ENCODE assay signal across 8 mouse cellular contexts in genomic region chr7:96951281-96952051, GRCm38 (mm10). TPM values are rescaled to one million over a fixed set of nuclear protein-coding genes. Genes with fewer than 3 reads are reported as not detected.
DNase-seq lines count a peak whose midpoint lies in the region; ATAC-seq lines count a peak whose summit lies in the region.

TSS of gene Nars2 (plus strand) at chr7:96951505.

- under 1% methylated on average over 62 of the region's 62 CpGs for WGBS in heart, embryonic 14.5 days
- WGBS in liver, embryonic 13.5 days (ENCODE audit: insufficient replicate concordance) = under 1% methylated on average over 62 of the region's 62 CpGs
- WGBS in stomach, embryonic 16.5 days = under 1% methylated on average over 62 of the region's 62 CpGs

- H3K4me3 ChIP-seq in heart, embryonic 14.5 days (ENCODE audit: control insufficient read depth in 1 of 2, insufficient read depth in 1 of 2, low read depth in 1 of 2, low read length in 2 of 2) = peak within 1 kb of the TSS; percentile 73 to 95
- H3K4me3 ChIP-seq in liver, embryonic 13.5 days (replicated peaks) = peak within 1 kb of the TSS; percentile 93
- H3K4me3 ChIP-seq in stomach, embryonic 16.5 days (replicated peaks; ENCODE audit: low read length) = peak within 1 kb of the TSS; percentile 97

- peak; percentile 97 for ATAC-seq in CD4-positive, CD25-positive, alpha-beta regulatory T cell, adult 4 months
- peak; percentile 100 for ATAC-seq in heart, embryonic 14.5 days (ENCODE audit: insufficient number of reproducible peaks, insufficient read depth, low FRiP score, low read depth)
- peak; percentile 100 for ATAC-seq in liver, embryonic 13.5 days (ENCODE audit: low read depth)
- peak; percentile 100 for ATAC-seq in stomach, embryonic 16.5 days (ENCODE audit: insufficient read depth, low FRiP score)

- H3K27ac ChIP-seq in heart, embryonic 14.5 days (replicated peaks in 1 of 2; ENCODE audit: control insufficient read depth in 1 of 2, insufficient read depth in 1 of 2, low read depth in 2 of 2, low read length in 2 of 2) = peak within 1 kb of the TSS; percentile 86 to 95
- H3K27ac ChIP-seq in liver, embryonic 13.5 days = peak within 1 kb of the TSS; percentile 88
- peak within 1 kb of the TSS; percentile 76 for H3K27ac ChIP-seq in stomach, embryonic 16.5 days (ENCODE audit: low read length)

- H3K9ac ChIP-seq in heart, embryonic 14.5 days (ENCODE audit: low read length) = peak within 1 kb of the TSS; percentile 93
- peak within 1 kb of the TSS; percentile 95 for H3K9ac ChIP-seq in liver, embryonic 13.5 days
- peak within 1 kb of the TSS; percentile 87 for H3K9ac ChIP-seq in stomach, embryonic 16.5 days (ENCODE audit: low read length)

- H3K36me3 ChIP-seq in heart, embryonic 14.5 days (ENCODE audit: control insufficient read depth, insufficient read depth, low read length) = peaks cover 3% of the 10 kb centered on the region; the same call in 1 of the 2 replicates
- 0 out of 2 replicates have a peak, but pooled peaks cover 5% of the 10 kb centered on the region for H3K36me3 ChIP-seq in liver, embryonic 13.5 days
- no peaks in the 10 kb centered on the region for H3K36me3 ChIP-seq in stomach, embryonic 16.5 days (ENCODE audit: control insufficient read depth, insufficient read depth, low read length)

- 0 out of 2 replicates have a peak, but pooled peaks cover 3% of the 10 kb centered on the region for H3K9me3 ChIP-seq in heart, embryonic 14.5 days (ENCODE audit: control insufficient read depth, low read length)
- H3K9me3 ChIP-seq in liver, embryonic 13.5 days (replicated peaks) = no peaks in the 10 kb centered on the region
- no peaks in the 10 kb centered on the region for H3K9me3 ChIP-seq in stomach, embryonic 16.5 days (replicated peaks; ENCODE audit: control insufficient read depth, low read length)

- peak; percentile 96 for DNase-seq in c-Kit-negative CD71-positive TER-119-positive erythroid progenitor cells, embryonic 14.5 days (ENCODE audit: low read depth, low spot score)
- DNase-seq in fibroblast of lung, adult 2 months (ENCODE audit: low read depth) = peak; percentile 95
- DNase-seq in kidney, postnatal 14 days = peak; percentile 94
- DNase-seq in liver, embryonic 13.5 days = peak; percentile 93
- peak; percentile 90 for DNase-seq in neural tube, embryonic 10.5 days (ENCODE audit: extremely low spot score, low spot score)

- H3K4me1 ChIP-seq in heart, embryonic 14.5 days (ENCODE audit: control insufficient read depth in 2 of 2, insufficient read depth in 2 of 2, low read length in 2 of 2) = peaks cover 0 to 6% of the 10 kb centered on the region in 2 experiments; a peak in 2 of 4 replicates
- peaks cover 33% of the 10 kb centered on the region for H3K4me1 ChIP-seq in liver, embryonic 13.5 days (replicated peaks)
- peaks cover 8% of the 10 kb centered on the region for H3K4me1 ChIP-seq in stomach, embryonic 16.5 days (ENCODE audit: control insufficient read depth, insufficient read depth, low read length)

- peak within 1 kb of the TSS; percentile 80 for H3K4me2 ChIP-seq in heart, embryonic 14.5 days (ENCODE audit: low read length)
- H3K4me2 ChIP-seq in liver, embryonic 13.5 days = peak within 1 kb of the TSS; percentile 85
- peak within 1 kb of the TSS; percentile 88 for H3K4me2 ChIP-seq in stomach, embryonic 16.5 days (ENCODE audit: low read depth, low read length)

- H3K27me3 ChIP-seq in heart, embryonic 14.5 days (ENCODE audit: control insufficient read depth, insufficient read depth, low read length) = no peaks in the 10 kb centered on the region
- H3K27me3 ChIP-seq in liver, embryonic 13.5 days = no peaks in the 10 kb centered on the region
- no peaks in the 10 kb centered on the region for H3K27me3 ChIP-seq in stomach, embryonic 16.5 days (ENCODE audit: control insufficient read depth, insufficient read depth, low read length)

RNA-seq across cellular contexts. Expression of gene Nars2, which starts in this region (rescaled TPM):
- polyA plus RNA-seq in CD4-positive, CD25-positive, alpha-beta regulatory T cell, adult 4 months (2017; shearing (Covaris generic)) = 10 to 100 TPM in 1 of 2 experiments, 1 to 10 TPM in 1; 7.4 to 11.5 TPM
- polyA plus RNA-seq in heart, embryonic 14.5 days (2014; fragmentation: Nextera tagmentation; extraction: Ambion mirVana) = 16.3 and 17.5 TPM in 2 replicates
- 18.7 and 18.9 TPM in 2 replicates for polyA plus RNA-seq in liver, embryonic 13.5 days (2015; fragmentation: Nextera tagmentation; extraction: Ambion mirVana)
- polyA plus RNA-seq in stomach, embryonic 16.5 days (2015; fragmentation: Nextera tagmentation; extraction: Ambion mirVana) = 22.9 and 23.7 TPM in 2 replicates

Comparison
In these comparisons a context has a peak if more than half of its experiments do, and no peak if none do; other contexts are left out.
1. Peak in every context shown above with its lines: DNase-seq, ATAC-seq, H3K4me3 ChIP-seq and H3K27ac ChIP-seq.